Mouse (Mus musculus) lung, postnatal 4 days (tissue): ENCODE measurements around the gene Cd3eap.

ENCODE experiments used
- DNase-seq, 2 experiments: peaks; one replicate each; pipeline ENCODE4 v3.0.0; 2021

Cd3eap gene

GRCm38 (mm10) chr7:19359299-19359891 is at the start of gene Cd3eap, which contains the start of gene Ppp1r13l:
Cd3eap (minus strand) TSS chr7:19359483.
Ppp1r13l (plus strand) TSS chr7:19359749.
- DNase-seq = peak; percentile 90

GRCm38 (mm10) chr7:19405417-19405816 is 46.1 kb upstream of the Cd3eap start:
- DNase-seq = peak; percentile 85 to 89

GRCm38 (mm10) chr7:19404476-19404875 is 45.2 kb upstream of the Cd3eap start, which contains the start of gene Ckm:
Ckm (plus strand) TSS chr7:19404776.
- no peak for DNase-seq

- peak; percentile 83 to 90 for DNase-seq
Measured at GRCm38 (mm10) chr7:19403731-19404296, 44.5 kb upstream of the Cd3eap start, which contains the start of gene Klc3. Klc3 (minus strand) TSS chr7:19404104.

GRCm38 (mm10) chr7:19402535-19403112 is 43.3 kb upstream of the Cd3eap start:
- DNase-seq = no peak

- no peak for DNase-seq
Measured at GRCm38 (mm10) chr7:19400946-19401345, 41.7 kb upstream of the Cd3eap start.

GRCm38 (mm10) chr7:19399496-19400280 is 40.4 kb upstream of the Cd3eap start:
- peak; percentile 78 to 83 for DNase-seq

GRCm38 (mm10) chr7:19394484-19394883 is 35.2 kb upstream of the Cd3eap start:
- no peak for DNase-seq

- DNase-seq = no peak
Measured at GRCm38 (mm10) chr7:19388699-19389413, 29.6 kb upstream of the Cd3eap start.

- no peak for DNase-seq
Measured at GRCm38 (mm10) chr7:19383708-19384107, 24.4 kb upstream of the Cd3eap start.

GRCm38 (mm10) chr7:19382166-19382541 is 22.9 kb upstream of the Cd3eap start:
- DNase-seq = no peak

- DNase-seq = peak; percentile 99 to 100
Measured at GRCm38 (mm10) chr7:19381377-19382165, 22.3 kb upstream of the Cd3eap start, which contains the start of gene Ercc2. Ercc2 (plus strand) TSS chr7:19382010.

GRCm38 (mm10) chr7:19378049-19378448 is 18.8 kb upstream of the Cd3eap start:
- peak in 1 of 2 experiments; percentile 58 for DNase-seq

- DNase-seq = no peak
Measured at GRCm38 (mm10) chr7:19376019-19376418, 16.7 kb upstream of the Cd3eap start.

GRCm38 (mm10) chr7:19375368-19375767 is 16.1 kb upstream of the Cd3eap start:
- DNase-seq = no peak

GRCm38 (mm10) chr7:19373367-19373766 is 14.1 kb upstream of the Cd3eap start:
- no peak for DNase-seq

- DNase-seq = peak; percentile 60 to 74
Measured at GRCm38 (mm10) chr7:19369823-19370425, 10.6 kb upstream of the Cd3eap start.

GRCm38 (mm10) chr7:19368380-19368779 is 9.1 kb upstream of the Cd3eap start:
- peak; percentile 72 to 77 for DNase-seq

- no peak for DNase-seq
Measured at GRCm38 (mm10) chr7:19365376-19365775, 6.1 kb upstream of the Cd3eap start.

GRCm38 (mm10) chr7:19363881-19364280 is 4.6 kb upstream of the Cd3eap start:
- DNase-seq = peak; percentile 84

- no peak for DNase-seq
Measured at GRCm38 (mm10) chr7:19362276-19362675, 3.0 kb upstream of the Cd3eap start.
